Mouse (Mus musculus): Measurements from ENCODE around the gene Foxj3. TPM values are rescaled to one million over a fixed set of nuclear protein-coding genes. Genes with fewer than 3 reads are reported as not detected.
A peak's percentile ranks its signal among the peaks of the same experiment; 100 is the strongest.
"Not testable (repeated sequence)": the region's sequence is repeated elsewhere in the genome, so short reads cannot be mapped to it uniquely, and the experiment has no call there.

Gene Foxj3
- total RNA-seq, 2 experiments from 2014 or later = 45.3 to 52.9 TPM

DNA sequence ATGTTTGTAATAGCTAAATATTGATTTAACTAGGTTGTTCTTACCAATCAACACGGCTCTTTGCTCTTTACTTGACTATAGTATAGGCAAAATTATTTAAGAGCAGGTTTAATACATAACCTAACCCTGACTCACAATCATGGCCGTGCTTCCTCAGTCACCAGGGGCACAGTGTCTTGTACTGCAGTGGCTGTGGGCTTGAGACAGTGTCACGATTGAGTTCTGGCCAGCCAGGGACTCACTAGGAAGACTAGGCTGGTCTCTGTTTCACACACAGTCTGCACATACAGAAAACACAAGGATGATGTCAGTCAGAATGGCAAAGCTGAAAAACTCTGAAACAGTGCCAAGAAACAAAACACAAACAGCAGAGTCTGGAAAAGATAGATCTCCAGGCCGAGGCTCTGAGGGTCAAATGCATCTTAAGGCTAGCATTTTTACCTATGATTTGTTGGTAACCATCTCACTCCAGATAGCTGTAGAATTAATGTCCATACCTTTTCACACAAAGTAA is 29.6 kb downstream of the Foxj3 start:
- no peak for DNase-seq (ENCODE audit: low spot score in 2 of 2)

DNA sequence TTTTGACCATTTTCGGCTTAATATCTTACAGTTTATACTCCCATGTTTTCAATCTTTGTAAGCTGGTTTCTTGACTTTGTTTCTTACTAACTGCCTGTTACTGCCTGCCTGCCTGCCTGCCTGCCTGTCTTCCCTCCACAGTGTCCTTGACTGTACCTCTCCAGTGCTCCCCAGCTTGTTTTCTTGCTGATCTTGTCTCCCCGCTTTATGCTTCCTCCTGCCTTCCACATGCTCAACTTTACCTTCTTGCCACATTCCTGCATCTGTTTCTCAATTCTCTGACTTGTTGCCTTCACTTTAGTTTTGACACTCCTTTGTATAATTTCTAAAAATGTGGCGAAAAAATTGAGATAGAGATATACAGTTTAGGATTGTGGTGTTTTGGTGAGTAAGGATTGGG is 35.9 kb downstream of the Foxj3 start:
- no peak for DNase-seq (ENCODE audit: low spot score in 2 of 2)

GRCm38 (mm10) chr4:119574504-119574903 is 37.7 kb downstream of the Foxj3 start:
- DNase-seq (ENCODE audit: low spot score in 2 of 2) = no peak

DNA sequence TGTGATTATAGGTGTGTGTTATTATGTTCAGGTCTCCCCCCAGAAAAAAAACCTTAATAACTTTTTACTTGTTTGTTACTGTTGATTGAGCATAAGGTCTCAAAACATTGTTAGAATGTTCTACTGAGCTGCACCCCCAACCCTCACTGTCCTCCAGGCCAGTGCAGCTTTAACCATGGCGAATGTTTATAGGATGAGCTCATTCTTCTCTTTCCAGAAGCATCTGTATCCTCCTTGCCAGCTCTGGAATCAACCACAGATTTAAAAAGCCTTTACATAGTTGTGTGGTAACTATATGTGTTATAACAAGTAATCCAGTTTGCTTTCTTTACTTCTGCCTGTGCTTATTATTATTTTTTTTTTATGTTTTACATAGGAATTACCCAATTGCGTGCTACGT is 38.7 kb downstream of the Foxj3 start:
- DNase-seq (ENCODE audit: low spot score in 2 of 2) = no peak

DNA sequence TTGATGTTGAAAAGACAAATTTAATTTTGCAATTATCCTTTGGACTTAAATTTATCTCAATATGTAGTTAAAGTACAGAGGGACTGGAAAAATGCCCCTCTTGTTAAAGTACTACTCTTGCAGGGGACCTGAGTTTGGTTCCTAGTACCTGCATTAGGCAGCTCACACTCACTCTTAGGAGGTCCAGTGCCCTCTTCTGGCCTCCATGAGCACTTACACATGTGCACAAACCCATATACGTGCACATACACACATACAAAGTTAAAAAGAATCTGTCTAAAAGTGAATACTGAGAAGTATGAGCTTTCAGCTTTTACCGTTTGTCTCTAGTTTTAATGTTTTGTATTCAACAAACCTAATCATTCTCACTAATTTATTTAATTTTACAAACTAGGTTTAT is 51.2 kb downstream of the Foxj3 start:
- no peak for DNase-seq (ENCODE audit: low spot score in 2 of 2)

GRCm38 (mm10) chr4:119589423-119589822 is 52.6 kb downstream of the Foxj3 start:
- no peak for DNase-seq (ENCODE audit: low spot score in 2 of 2)

DNA sequence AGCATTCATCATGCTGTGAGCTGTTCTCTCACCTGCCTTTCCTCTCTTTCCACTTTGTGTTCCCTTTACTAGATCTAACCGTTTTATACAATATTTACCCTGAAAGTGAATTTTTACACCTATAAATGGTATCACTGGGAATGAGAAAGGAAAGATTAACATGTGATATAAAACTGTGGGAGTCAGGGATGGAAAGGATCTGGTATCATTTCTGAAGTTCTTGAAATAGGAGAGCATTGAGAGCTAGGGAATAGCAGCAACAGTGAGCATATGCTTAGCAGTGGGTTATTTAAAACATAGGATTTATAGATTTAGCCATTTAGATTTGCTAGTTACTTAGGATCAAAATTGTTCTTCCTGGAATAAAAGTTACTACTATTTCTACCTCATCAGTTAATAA is 53.2 kb downstream of the Foxj3 start:
- no peak for DNase-seq (ENCODE audit: low spot score in 2 of 2)

DNA sequence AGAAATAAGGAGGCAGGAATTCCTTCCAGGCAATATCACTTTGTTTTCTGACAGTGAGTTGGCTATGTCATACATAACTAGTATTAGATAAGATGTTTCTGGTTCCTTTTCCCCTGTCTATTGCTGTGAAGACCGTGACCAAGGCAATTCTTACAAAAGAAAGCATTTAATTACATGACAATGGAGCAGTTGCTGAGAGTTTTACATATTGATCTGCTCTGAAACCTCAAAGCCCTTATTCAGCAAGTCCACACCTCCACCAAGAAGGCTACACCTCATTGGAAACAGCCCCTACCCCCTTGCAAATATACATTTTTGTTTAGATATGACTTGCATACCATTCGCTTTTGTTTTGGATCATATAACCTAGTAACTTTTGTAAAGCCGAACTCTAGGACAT is 55.7 kb downstream of the Foxj3 start:
- no peak for DNase-seq (ENCODE audit: low spot score in 2 of 2)

DNA sequence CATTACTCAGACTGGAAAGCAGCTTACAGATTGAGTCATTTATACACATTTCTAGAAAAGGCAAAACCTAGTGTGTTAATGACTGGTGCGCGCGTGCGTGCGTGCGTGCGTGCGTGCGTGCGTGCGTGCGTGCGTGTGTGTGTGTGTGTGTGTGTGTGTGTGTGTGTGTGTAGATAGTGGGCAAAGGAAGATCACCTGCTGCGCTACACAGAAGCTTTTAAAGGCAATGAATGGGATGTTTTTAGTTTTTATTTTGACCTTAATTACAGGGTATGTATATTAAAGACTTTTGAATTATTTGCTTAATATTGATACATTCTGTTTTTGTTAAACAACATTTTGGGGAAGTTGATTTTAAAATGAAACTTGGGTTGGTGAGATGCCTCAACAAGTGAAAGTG is 57.5 kb downstream of the Foxj3 start:
- DNase-seq (ENCODE audit: low spot score in 2 of 2) = no peak

GRCm38 (mm10) chr4:119599605-119600004 is 62.8 kb downstream of the Foxj3 start:
- DNase-seq (ENCODE audit: low spot score in 2 of 2) = no peak

DNA sequence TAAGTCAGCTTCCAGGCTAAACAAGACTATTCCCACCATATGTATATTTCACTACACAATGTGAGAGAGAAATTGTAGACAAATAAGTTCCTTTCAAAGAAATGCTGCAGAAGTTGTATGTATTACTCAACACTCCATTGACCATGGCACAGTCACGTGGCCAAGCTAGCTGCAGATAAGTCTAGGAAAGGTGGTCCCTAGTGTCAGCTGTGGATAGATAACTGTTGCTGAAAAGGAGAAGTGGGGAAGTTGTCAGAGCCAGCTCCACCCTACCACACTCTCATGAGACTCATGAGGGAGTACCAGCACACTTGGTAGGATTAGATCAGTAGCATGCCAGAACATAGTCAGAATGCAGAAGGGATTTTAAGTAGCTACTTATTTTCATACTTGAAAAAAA is 72.7 kb downstream of the Foxj3 start:
- no peak for DNase-seq (ENCODE audit: low spot score in 2 of 2)

GRCm38 (mm10) chr4:119614078-119614477 is 77.3 kb downstream of the Foxj3 start:
- no peak for DNase-seq (ENCODE audit: low spot score in 2 of 2)

- DNase-seq (ENCODE audit: low spot score in 2 of 2) = no peak
These were observed 77.9 kb downstream of the Foxj3 start for GRCm38 (mm10) chr4:119614724-119615123.

DNA sequence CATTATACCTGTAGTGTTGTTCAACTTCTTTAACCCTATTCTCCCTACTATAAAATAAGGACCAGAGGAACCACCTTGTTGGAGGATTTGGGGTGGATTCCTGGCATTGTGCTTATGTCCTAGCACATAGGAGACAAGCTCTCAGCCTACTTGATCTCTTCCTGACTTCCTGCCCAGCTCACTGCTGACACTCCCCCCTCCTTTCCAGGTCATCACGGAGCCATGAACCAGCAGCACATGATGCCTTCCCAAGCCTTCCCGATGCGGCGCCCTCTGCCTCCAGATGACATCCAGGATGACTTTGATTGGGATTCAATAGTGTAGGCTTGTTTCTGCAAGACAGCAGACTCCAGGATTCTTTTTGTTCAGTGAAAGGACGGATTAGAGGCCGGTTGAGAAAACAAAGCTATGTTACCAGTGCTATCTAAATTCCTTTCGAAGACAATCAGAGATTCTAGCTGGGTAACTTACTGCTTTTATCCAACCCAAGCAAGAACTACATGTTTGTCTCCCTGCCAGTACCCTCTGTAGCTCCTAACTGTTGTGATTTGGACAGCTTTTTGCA is 89.4 kb downstream of the Foxj3 start:
- DNase-seq (ENCODE audit: low spot score in 2 of 2) = no peak

DNA sequence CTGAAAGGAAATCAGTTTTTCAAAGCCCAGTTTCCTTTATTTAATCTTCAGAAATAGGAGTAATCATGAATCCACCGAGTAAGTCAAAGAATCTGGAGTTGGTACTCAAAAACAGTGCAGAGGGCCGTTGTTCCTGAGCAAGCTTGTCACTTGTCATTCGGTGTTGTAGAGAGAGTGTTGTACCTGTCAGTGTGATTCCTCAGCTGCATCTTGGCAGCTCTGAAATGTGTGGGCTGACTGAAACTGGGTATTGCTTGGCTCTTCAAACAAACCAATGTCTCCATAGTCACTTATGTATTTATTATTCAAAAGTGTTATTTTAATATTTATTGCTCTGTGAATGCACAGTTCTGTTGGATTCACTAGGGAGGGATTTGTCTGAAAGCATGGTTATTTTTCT is 90.1 kb downstream of the Foxj3 start:
- no peak for DNase-seq (ENCODE audit: low spot score in 2 of 2)

DNA sequence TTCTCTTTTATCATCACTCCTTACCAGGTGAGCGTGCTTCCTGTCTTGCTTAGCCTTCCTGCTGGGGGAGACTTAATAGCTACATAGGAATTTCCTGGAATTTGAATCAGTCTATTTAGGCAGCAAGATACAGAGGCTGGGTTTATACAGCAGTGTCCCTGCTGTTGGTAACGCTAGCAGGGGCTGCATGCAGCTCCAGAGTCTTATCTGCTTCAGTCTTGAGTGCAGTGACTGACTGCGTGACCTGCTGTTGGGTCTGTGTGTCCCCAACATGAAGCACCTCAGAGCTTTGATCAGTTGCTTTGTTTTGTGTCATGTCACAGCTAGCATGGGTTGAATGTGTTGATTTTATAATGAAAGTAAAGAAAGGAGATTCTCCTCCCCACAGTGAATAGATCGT is 90.5 kb downstream of the Foxj3 start:
- DNase-seq (ENCODE audit: low spot score in 2 of 2) = no peak

DNA sequence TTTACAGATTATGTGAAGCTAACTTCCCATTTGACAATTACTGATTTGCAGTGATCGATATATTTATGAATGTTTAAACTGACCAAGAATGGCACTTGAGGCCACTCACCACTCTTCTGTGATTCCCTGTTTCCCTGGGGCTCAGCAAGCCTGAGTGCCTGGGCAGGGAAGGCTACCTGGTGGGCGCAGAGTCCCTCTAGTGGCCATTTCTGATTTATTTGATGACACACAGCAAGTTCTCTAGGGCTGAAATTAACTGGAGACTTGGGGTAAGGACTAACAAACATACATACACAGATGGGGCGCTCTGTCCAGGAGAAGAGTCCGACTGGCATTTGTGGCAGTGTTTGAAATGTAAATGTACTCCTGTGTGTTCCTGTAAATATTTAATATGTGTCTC is 91.6 kb downstream of the Foxj3 start:
- DNase-seq (ENCODE audit: low spot score in 2 of 2) = not testable (repeated sequence)

- peak in 1 of 2 experiments; percentile 23 for DNase-seq (ENCODE audit: low spot score in 2 of 2)
These were observed 94.5 kb downstream of the Foxj3 start for GRCm38 (mm10) chr4:119631115-119631919.

DNA sequence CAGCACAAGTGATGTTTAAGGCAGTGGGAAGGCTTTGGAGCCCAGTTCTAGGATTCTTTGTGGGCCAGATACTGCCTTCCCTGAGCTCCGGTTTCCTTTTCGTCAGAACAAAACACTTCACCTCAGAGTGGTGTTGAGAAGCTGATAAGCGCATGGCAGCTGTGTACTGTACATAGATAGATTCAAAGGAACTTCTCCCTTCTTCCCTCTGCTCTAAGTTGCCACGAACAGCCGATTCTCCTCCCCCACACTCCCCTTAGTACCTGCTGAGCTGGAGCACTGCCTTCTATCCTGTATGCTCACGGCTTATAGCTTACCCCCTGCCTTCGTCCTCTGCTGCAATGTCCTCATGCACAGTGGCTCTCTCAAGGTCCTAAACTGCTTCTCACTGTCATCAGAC is 95.9 kb downstream of the Foxj3 start:
- DNase-seq (ENCODE audit: low spot score in 2 of 2) = no peak

GRCm38 (mm10) chr4:119633342-119633741 is 96.5 kb downstream of the Foxj3 start:
- DNase-seq (ENCODE audit: low spot score in 2 of 2) = no peak

DNA sequence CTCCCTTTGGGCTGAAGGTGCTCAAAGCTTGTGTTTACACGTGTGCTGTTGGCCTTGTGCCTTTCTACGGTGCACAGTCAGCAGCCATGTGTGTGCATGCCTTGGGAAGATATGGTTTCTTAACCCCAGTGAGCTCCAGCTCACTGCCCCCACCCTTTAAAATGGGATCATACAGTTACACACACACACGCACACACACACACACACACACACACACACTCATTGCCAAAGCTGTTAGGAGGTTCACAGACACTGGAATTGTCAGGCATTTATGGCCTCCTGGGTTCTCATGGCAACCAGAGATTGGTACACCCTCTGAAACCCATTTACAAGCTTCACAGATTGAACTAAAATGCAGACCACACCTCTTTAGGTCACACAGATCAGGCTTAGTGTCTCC is 97.1 kb downstream of the Foxj3 start:
- no peak for DNase-seq (ENCODE audit: low spot score in 2 of 2)

- DNase-seq (ENCODE audit: low spot score in 2 of 2) = no peak
These were observed 98.3 kb downstream of the Foxj3 start for GRCm38 (mm10) chr4:119634908-119635660.
